Mouse (Mus musculus): ENCODE measurements around the gene Ugt1a10. TPM values are rescaled to one million over a fixed set of nuclear protein-coding genes. Genes with fewer than 3 reads are reported as not detected.

Ugt1a10 gene
- polyA plus RNA-seq, 1 experiment from 2014 or later: not detected

DNA sequence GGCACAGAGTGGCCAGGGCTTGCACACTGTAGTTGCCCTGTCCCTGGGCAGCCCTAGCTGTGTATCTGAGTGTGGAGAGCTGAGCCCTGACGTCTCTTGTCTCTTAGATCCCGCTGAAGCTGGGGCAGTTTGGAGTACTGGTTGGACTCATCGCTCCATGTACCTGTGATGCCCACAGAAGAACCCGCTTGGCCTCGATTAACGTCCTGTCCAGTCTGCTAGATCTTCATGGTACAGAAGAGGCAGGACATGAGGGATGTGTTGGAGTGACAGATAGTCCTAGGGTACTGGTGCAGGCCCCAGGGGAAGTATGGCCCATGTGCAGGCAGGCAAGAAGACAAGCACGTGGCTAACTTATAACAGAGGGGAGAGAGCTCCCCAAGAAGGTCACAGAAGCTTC, 194.4 kb downstream of the Ugt1a10 start:
- Histone ChIP-seq H3K27me3 (no peaks in the 10 kb centered on the region), H3K4me1 (replicated peaks) (no peaks in the 10 kb centered on the region), H3K27ac (no peak overlapping the region), H3K9me3 (replicated peaks) (peaks cover 74% of the 10 kb centered on the region), H3K4me2 (no peak overlapping the region), H3K9ac (no peak overlapping the region), H3K36me3 (no peaks in the 10 kb centered on the region), H3K4me3 (replicated peaks) (no peak overlapping the region)
- ATAC-seq (ENCODE audit: low read depth) (no peak), DNase-seq (no peak)
- WGBS (ENCODE audit: insufficient replicate concordance): 61% methylated on average over 7 of the region's 7 CpGs

DNA sequence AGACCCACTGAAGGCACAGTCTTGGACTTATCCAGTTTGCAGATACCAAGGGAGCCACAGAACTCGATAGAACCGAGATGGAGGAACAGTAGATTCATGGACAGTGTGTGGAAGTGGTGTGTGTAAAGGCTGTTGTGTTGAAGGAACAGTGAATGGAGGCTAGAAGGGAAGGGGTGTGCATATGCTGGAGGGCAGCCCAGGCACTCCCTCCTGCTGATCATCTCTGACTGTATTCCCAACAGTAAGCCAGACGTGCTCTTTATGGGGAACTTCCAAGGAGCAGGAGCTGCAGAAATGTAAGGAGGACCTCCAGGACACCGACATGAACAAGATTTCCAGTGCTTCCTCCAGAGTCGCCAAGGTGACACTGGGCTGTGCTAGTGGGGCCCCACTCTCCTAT, 194.8 kb downstream of the Ugt1a10 start:
- 57% methylated on average over 5 of the region's 5 CpGs for WGBS (ENCODE audit: insufficient replicate concordance)
- H3K4me2 ChIP-seq: no peak overlapping the region
- no peaks in the 10 kb centered on the region for H3K4me1 ChIP-seq (replicated peaks)
- H3K4me3 ChIP-seq (replicated peaks): no peak overlapping the region
- H3K27ac ChIP-seq: no peak overlapping the region
- no peaks in the 10 kb centered on the region for H3K27me3 ChIP-seq
- no peaks in the 10 kb centered on the region for H3K36me3 ChIP-seq
- DNase-seq: no peak
- no peak overlapping the region for H3K9ac ChIP-seq
- no peak for ATAC-seq (ENCODE audit: low read depth)
- peaks cover 74% of the 10 kb centered on the region for H3K9me3 ChIP-seq (replicated peaks)

- 59% methylated on average over 8 of the region's 8 CpGs for WGBS (ENCODE audit: insufficient replicate concordance)
- Histone ChIP-seq H3K36me3 (no peaks in the 10 kb centered on the region), H3K4me2 (no peak overlapping the region), H3K4me1 (replicated peaks) (no peaks in the 10 kb centered on the region), H3K9ac (no peak overlapping the region), H3K4me3 (replicated peaks) (no peak overlapping the region), H3K27ac (no peak overlapping the region), H3K9me3 (replicated peaks) (peaks cover 73% of the 10 kb centered on the region), H3K27me3 (no peaks in the 10 kb centered on the region)
- no peak for DNase-seq
- ATAC-seq (ENCODE audit: low read depth): no peak
These were observed 197.9 kb downstream of the Ugt1a10 start for GRCm38 (mm10) chr1:88253106-88253505.

DNA sequence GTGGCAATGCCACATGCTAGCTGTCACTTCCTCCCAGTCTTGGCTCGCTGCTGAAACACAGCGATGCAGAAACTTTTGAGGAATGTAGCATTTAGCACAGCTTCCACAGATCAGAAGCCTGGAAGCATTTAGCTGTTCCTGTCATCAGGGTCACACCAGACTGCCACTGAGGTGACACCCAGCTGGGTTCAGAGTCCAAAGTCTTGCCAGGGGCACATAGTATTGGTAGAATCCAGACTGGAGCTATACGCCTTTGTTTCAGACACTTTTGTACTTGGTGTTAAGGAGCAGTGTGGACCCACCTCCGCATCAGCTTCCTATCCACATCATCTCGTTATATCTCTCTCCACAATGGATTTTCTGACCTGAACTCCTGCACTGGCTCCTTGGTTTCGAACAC, 198.4 kb downstream of the Ugt1a10 start:
- Histone ChIP-seq H3K4me3 (replicated peaks) (no peak overlapping the region), H3K4me1 (replicated peaks) (no peaks in the 10 kb centered on the region), H3K36me3 (no peaks in the 10 kb centered on the region), H3K9ac (no peak overlapping the region), H3K27me3 (no peaks in the 10 kb centered on the region), H3K9me3 (replicated peaks) (peaks cover 70% of the 10 kb centered on the region), H3K4me2 (no peak overlapping the region), H3K27ac (no peak overlapping the region)
- DNase-seq: no peak
- WGBS (ENCODE audit: insufficient replicate concordance): 57% methylated on average over 6 of the region's 6 CpGs
- ATAC-seq (ENCODE audit: low read depth): peak; percentile 11; the same call in 1 of the 2 replicates

DNA sequence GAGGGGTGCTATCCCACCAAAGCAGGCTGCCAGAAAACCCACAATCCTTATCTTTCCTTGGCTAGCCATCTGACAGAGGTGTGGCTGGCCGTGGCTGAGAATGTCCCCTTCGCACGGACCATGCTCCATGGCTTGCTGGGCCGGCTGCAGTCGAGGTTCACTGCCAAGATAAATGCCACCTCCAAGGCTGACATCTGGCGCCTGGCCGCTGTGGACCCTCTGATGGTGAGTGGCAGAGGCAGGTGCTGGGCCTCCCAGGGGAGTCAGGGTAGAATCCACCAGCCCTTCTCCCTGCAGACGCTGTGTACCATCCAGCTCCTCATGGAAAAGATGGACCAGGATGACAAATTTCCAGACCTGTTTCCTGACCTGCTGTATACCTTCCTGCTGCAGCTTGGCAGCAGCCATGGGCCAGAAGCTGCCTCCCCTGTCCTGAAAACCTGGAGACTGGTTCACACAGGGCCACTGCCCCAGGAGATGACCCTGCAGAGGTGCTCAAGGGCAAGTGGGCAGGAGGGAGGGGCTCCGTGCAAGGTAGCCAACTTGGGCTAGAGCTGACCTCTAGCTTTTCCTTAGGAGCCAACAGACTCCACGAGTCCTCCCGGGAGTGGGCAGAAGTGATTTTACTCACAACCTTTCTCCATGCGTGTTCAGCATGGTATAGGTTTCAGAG, 199.7 kb downstream of the Ugt1a10 start:
- peaks cover 59% of the 10 kb centered on the region for H3K9me3 ChIP-seq (replicated peaks)
- ATAC-seq (ENCODE audit: low read depth) (0 out of 2 replicates have a peak, but pooled peaks have one; percentile 6), DNase-seq (no peak)
- H3K4me3 ChIP-seq (replicated peaks): no peak overlapping the region
- no peak overlapping the region for H3K4me2 ChIP-seq
- H3K4me1 ChIP-seq (replicated peaks): peaks cover 9% of the 10 kb centered on the region
- WGBS (ENCODE audit: insufficient replicate concordance): 68% methylated on average over 12 of the region's 12 CpGs
- no peak overlapping the region for H3K27ac ChIP-seq
- H3K36me3 ChIP-seq: peaks cover 5% of the 10 kb centered on the region
- no peak overlapping the region for H3K9ac ChIP-seq
- no peaks in the 10 kb centered on the region for H3K27me3 ChIP-seq

DNA sequence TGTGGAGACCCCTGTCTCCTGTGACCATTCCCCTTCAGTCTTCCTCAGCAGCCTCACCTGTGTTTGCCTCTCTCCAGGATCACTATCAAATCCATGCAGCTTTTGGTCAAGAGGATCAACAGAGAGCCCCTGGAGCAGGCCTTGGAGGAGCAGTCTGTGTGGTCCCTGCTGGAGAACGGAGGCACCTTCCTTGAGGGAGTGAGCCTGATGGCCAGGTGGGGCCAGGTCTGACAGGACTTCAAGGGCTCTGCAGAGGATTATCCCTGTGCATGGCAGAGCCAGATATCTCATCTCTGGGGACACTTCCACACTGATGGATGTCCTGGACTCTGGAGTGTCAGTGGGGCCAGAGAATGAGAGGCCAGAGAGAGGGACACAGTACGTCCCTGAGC, 200.3 kb downstream of the Ugt1a10 start:
- no peak for ATAC-seq (ENCODE audit: low read depth)
- H3K4me2 ChIP-seq: no peak overlapping the region
- H3K36me3 ChIP-seq: peaks cover 10% of the 10 kb centered on the region
- WGBS (ENCODE audit: insufficient replicate concordance): 45% methylated on average over 2 of the region's 2 CpGs
- peaks cover 15% of the 10 kb centered on the region for H3K4me1 ChIP-seq (replicated peaks)
- H3K27ac ChIP-seq: no peak overlapping the region
- H3K9me3 ChIP-seq (replicated peaks): peaks cover 53% of the 10 kb centered on the region
- DNase-seq: no peak
- no peak overlapping the region for H3K9ac ChIP-seq
- H3K27me3 ChIP-seq: no peaks in the 10 kb centered on the region
- no peak overlapping the region for H3K4me3 ChIP-seq (replicated peaks)

- WGBS (ENCODE audit: insufficient replicate concordance): 62% methylated on average over 13 of the region's 13 CpGs
- H3K4me2 ChIP-seq: no peak overlapping the region
- no peak overlapping the region for H3K4me3 ChIP-seq (replicated peaks)
- no peak for ATAC-seq (ENCODE audit: low read depth)
- DNase-seq: no peak
- H3K4me1 ChIP-seq (replicated peaks): peaks cover 22% of the 10 kb centered on the region
- no peak overlapping the region for H3K27ac ChIP-seq
- peaks cover 47% of the 10 kb centered on the region for H3K9me3 ChIP-seq (replicated peaks)
- H3K36me3 ChIP-seq: peaks cover 17% of the 10 kb centered on the region
- no peaks in the 10 kb centered on the region for H3K27me3 ChIP-seq
- H3K9ac ChIP-seq: no peak overlapping the region
These were observed 201.0 kb downstream of the Ugt1a10 start for GRCm38 (mm10) chr1:88255989-88256754.

- Histone ChIP-seq H3K36me3 (peaks cover 26% of the 10 kb centered on the region), H3K4me2 (no peak overlapping the region), H3K27me3 (no peaks in the 10 kb centered on the region), H3K9me3 (replicated peaks) (peaks cover 45% of the 10 kb centered on the region), H3K4me1 (replicated peaks) (peaks cover 30% of the 10 kb centered on the region), H3K9ac (no peak overlapping the region), H3K27ac (no peak overlapping the region), H3K4me3 (replicated peaks) (no peak overlapping the region)
- ATAC-seq (ENCODE audit: low read depth): no peak
- WGBS (ENCODE audit: insufficient replicate concordance): 60% methylated on average over 10 of the region's 10 CpGs
- DNase-seq: no peak
These were observed 201.9 kb downstream of the Ugt1a10 start for GRCm38 (mm10) chr1:88256886-88257663.

- Histone ChIP-seq H3K9me3 (replicated peaks) (peaks cover 39% of the 10 kb centered on the region), H3K27me3 (no peaks in the 10 kb centered on the region), H3K4me3 (replicated peaks) (no peak overlapping the region), H3K9ac (no peak overlapping the region), H3K36me3 (peaks cover 32% of the 10 kb centered on the region), H3K4me2 (no peak overlapping the region), H3K4me1 (replicated peaks) (peaks cover 36% of the 10 kb centered on the region), H3K27ac (no peak overlapping the region)
- no peak for DNase-seq
- whole genome bisulfite sequencing (ENCODE audit: insufficient replicate concordance): 68% methylated on average over 6 of the region's 6 CpGs
- ATAC-seq (ENCODE audit: low read depth): no peak
These were observed 202.5 kb downstream of the Ugt1a10 start for GRCm38 (mm10) chr1:88257681-88258080.

DNA sequence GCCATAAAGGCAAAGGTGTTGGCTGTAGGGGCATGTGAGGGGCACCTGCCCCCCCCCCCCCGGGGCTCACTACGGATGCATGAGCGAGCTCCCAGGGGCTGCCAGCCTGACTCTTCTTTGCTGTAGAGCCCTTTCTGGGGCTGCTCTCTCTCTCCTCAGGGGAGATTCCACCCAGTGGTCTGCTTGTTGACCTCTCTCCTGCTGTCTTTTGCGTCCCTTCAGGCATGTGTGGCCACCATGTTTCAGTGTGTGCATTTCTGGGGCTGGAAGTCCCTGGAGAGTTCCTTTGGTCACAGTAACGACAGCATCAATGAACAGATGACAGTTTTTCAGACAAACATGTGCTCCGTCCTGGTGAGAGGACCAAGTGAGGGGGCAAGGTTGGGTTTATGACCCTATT, 203.2 kb downstream of the Ugt1a10 start:
- peaks cover 36% of the 10 kb centered on the region for H3K9me3 ChIP-seq (replicated peaks)

DNA sequence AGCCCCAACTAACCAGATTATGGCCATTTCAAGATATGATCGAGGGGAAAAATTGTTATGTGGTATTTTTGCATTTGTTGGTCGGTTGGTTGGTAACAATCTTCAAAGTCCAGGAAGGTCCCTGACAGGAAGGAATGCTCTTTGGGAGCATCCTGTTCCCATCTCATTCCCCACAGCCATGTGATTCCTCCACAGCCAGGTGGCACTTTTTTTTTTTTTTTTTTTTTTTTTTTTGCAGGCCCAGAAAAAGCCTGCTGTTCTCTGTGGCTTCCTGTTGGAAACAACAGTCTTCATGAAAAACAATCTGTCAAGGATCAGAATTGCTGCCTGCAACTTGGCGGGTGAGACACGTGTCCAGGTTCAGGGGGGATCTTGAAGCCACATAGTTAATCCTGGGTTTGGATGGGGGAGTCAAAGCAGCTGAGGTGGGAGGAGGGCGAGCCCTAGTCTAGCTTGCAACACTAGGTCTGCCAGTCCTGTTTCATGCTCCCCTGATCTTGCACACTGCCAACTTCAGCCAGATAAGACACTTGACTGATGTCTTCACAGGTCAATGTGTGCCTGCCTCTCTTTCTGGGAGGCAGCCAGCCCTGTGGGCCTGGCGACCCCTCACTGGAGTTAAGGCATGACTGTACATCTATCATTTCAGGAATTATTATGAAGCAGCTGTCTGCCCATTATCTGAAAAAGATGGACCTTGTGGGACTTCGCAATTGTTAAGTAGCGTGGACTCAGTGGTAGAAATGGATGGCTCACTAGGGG, 203.9 kb downstream of the Ugt1a10 start:
- ATAC-seq (ENCODE audit: low read depth): peak; percentile 4; the same call in 1 of the 2 replicates
- Histone ChIP-seq H3K9ac (no peak overlapping the region), H3K4me2 (no peak overlapping the region), H3K27me3 (no peaks in the 10 kb centered on the region), H3K27ac (no peak overlapping the region), H3K9me3 (replicated peaks) (peaks cover 36% of the 10 kb centered on the region), H3K36me3 (peaks cover 46% of the 10 kb centered on the region), H3K4me1 (replicated peaks) (peaks cover 39% of the 10 kb centered on the region), H3K4me3 (replicated peaks) (no peak overlapping the region)
- no peak for DNase-seq
- 52% methylated on average over 8 of the region's 8 CpGs for WGBS (ENCODE audit: insufficient replicate concordance)

More for the DNA sequence above, 203.2 kb downstream of the Ugt1a10 start:
- Histone ChIP-seq H3K27ac (no peak overlapping the region), H3K4me3 (replicated peaks) (no peak overlapping the region), H3K9ac (no peak overlapping the region), H3K4me1 (replicated peaks) (peaks cover 39% of the 10 kb centered on the region), H3K27me3 (no peaks in the 10 kb centered on the region), H3K36me3 (peaks cover 39% of the 10 kb centered on the region), H3K4me2 (no peak overlapping the region)
- WGBS (ENCODE audit: insufficient replicate concordance): 57% methylated on average over 6 of the region's 6 CpGs
- ATAC-seq (ENCODE audit: low read depth) (no peak), DNase-seq (no peak)
